Mouse (Mus musculus): ENCODE measurements at regions not wholly inside any gene's neighbourhood (a gene's known extent, or its start where the extent isn't known, plus 50 kb on each side); places are given as distances from the start of the nearest gene placed in this dataset.

GRCm38 (mm10) chr15:61927385-61928120 lies 1004.7 kb upstream of the A1bg start:
- DNase-seq (ENCODE audit: low read depth in 2 of 2, low spot score in 2 of 2) = no peak

GRCm38 (mm10) chr15:61920041-61920440 lies 997.2 kb upstream of the A1bg start:
- no peak for DNase-seq (ENCODE audit: low read depth in 2 of 2, low spot score in 2 of 2)

GRCm38 (mm10) chr15:61913546-61914160 lies 990.8 kb upstream of the A1bg start:
- DNase-seq (ENCODE audit: low read depth in 2 of 2, low spot score in 2 of 2) = no peak

- DNase-seq (ENCODE audit: low read depth in 2 of 2, low spot score in 2 of 2) = no peak
Measured at GRCm38 (mm10) chr15:61905165-61905845, 982.5 kb upstream of the A1bg start.

- DNase-seq (ENCODE audit: low read depth in 2 of 2, low spot score in 2 of 2) = no peak
Measured at GRCm38 (mm10) chr15:61899809-61900208, 977.0 kb upstream of the A1bg start.

- DNase-seq (ENCODE audit: low read depth in 2 of 2, low spot score in 2 of 2) = no peak
Measured at GRCm38 (mm10) chr15:61897566-61897965, 974.8 kb upstream of the A1bg start.

GRCm38 (mm10) chr15:61890330-61890729 lies 967.5 kb upstream of the A1bg start:
- DNase-seq (ENCODE audit: low read depth in 2 of 2, low spot score in 2 of 2) = no peak

- DNase-seq (ENCODE audit: low read depth in 2 of 2, low spot score in 2 of 2) = no peak
Measured at GRCm38 (mm10) chr15:61888569-61889326, 965.9 kb upstream of the A1bg start.

- no peak for DNase-seq (ENCODE audit: low read depth in 2 of 2, low spot score in 2 of 2)
Measured at GRCm38 (mm10) chr15:61879408-61879807, 956.6 kb upstream of the A1bg start.

GRCm38 (mm10) chr15:61873047-61873446 lies 950.2 kb upstream of the A1bg start:
- no peak for DNase-seq (ENCODE audit: low read depth in 2 of 2, low spot score in 2 of 2)

- DNase-seq (ENCODE audit: low read depth in 2 of 2, low spot score in 2 of 2) = no peak
Measured at GRCm38 (mm10) chr15:61860759-61861158, 937.9 kb upstream of the A1bg start.

- DNase-seq (ENCODE audit: low read depth in 2 of 2, low spot score in 2 of 2) = no peak
Measured at GRCm38 (mm10) chr15:61855880-61856279, 933.1 kb upstream of the A1bg start.

- no peak for DNase-seq (ENCODE audit: low read depth in 2 of 2, low spot score in 2 of 2)
Measured at GRCm38 (mm10) chr15:61812671-61813070, 889.9 kb upstream of the A1bg start.

- no peak for DNase-seq (ENCODE audit: low read depth in 2 of 2, low spot score in 2 of 2)
Measured at GRCm38 (mm10) chr15:61805379-61805778, 882.6 kb upstream of the A1bg start.

- DNase-seq (ENCODE audit: low read depth in 2 of 2, low spot score in 2 of 2) = no peak
Measured at GRCm38 (mm10) chr15:61800155-61800554, 877.3 kb upstream of the A1bg start.

GRCm38 (mm10) chr15:61797827-61798226 lies 875.0 kb upstream of the A1bg start:
- DNase-seq (ENCODE audit: low read depth in 2 of 2, low spot score in 2 of 2) = no peak

GRCm38 (mm10) chr15:61794506-61794905 lies 871.7 kb upstream of the A1bg start:
- no peak for DNase-seq (ENCODE audit: low read depth in 2 of 2, low spot score in 2 of 2)

GRCm38 (mm10) chr15:61789847-61790562 lies 867.2 kb upstream of the A1bg start:
- DNase-seq (ENCODE audit: low read depth in 2 of 2, low spot score in 2 of 2) = no peak

GRCm38 (mm10) chr15:61787046-61787445 lies 864.2 kb upstream of the A1bg start:
- DNase-seq (ENCODE audit: low read depth in 2 of 2, low spot score in 2 of 2) = no peak

- no peak for DNase-seq (ENCODE audit: low read depth in 2 of 2, low spot score in 2 of 2)
Measured at GRCm38 (mm10) chr15:61781531-61781930, 858.7 kb upstream of the A1bg start.

- no peak for DNase-seq (ENCODE audit: low read depth in 2 of 2, low spot score in 2 of 2)
Measured at GRCm38 (mm10) chr15:61772996-61773395, 850.2 kb upstream of the A1bg start.
